In genomic region chr4:40472700-40473530, GRCm38 (mm10) we compare ENCODE assay signal across 8 mouse cellular contexts. TPM values are rescaled to one million over a fixed set of nuclear protein-coding genes. Genes with fewer than 3 reads are reported as not detected.
A peak's percentile ranks its signal among the peaks of the same experiment; 100 is the strongest.
DNase-seq lines count a peak whose midpoint lies in the region; ATAC-seq and TF ChIP-seq lines count a peak whose summit lies in the region.

No protein-coding gene starts in this region.

- peak overlapping the region; percentile 43 for H3K4me3 ChIP-seq in heart, postnatal 0 days (ENCODE audit: low read depth, low read length)
- H3K4me3 ChIP-seq in limb, embryonic 15.5 days = peak overlapping the region; percentile 44

- no peaks in the 10 kb centered on the region for H3K9me3 ChIP-seq in heart, postnatal 0 days (replicated peaks; ENCODE audit: control insufficient read depth, low read length)
- no peaks in the 10 kb centered on the region for H3K9me3 ChIP-seq in limb, embryonic 15.5 days

- H3K36me3 ChIP-seq in heart, postnatal 0 days (replicated peaks; ENCODE audit: control insufficient read depth, insufficient read depth, low read length) = no peaks in the 10 kb centered on the region
- H3K36me3 ChIP-seq in limb, embryonic 15.5 days = no peaks in the 10 kb centered on the region

- no peak overlapping the region for H3K9ac ChIP-seq in heart, postnatal 0 days (replicated peaks; ENCODE audit: low read depth, low read length)
- H3K9ac ChIP-seq in limb, embryonic 15.5 days = peak overlapping the region; percentile 31; the same call in 1 of the 2 replicates

- peaks cover 25% of the 10 kb centered on the region for H3K27me3 ChIP-seq in heart, postnatal 0 days (ENCODE audit: control insufficient read depth, insufficient read depth, low read length)
- peaks cover 39% of the 10 kb centered on the region for H3K27me3 ChIP-seq in limb, embryonic 15.5 days

- no peak overlapping the region for H3K27ac ChIP-seq in heart, postnatal 0 days (ENCODE audit: low read depth)
- H3K27ac ChIP-seq in limb, embryonic 15.5 days = no peak overlapping the region

- 4% methylated on average over 53 of the region's 55 CpGs for WGBS in heart, postnatal 0 days
- WGBS in limb, embryonic 15.5 days = 4% methylated on average over 52 of the region's 55 CpGs

- peak; percentile 51; the same call in 1 of the 2 replicates for ATAC-seq in heart, postnatal 0 days (ENCODE audit: insufficient read depth, low read depth)
- 0 out of 2 replicates have a peak, but pooled peaks have one; percentile 30 for ATAC-seq in limb, embryonic 15.5 days (ENCODE audit: insufficient number of reproducible peaks, low FRiP score, low TSS enrichment, low read depth)
- ATAC-seq in activated CD4-positive, CD25-positive, alpha-beta regulatory T cell, adult 4 months = no peak

- no peak for TF ChIP-seq EP300 in heart, postnatal 0 days (IDR thresholded peaks at IDR 0.05; ENCODE audit: low read depth)

- peak overlapping the region; percentile 69 for H3K4me2 ChIP-seq in heart, postnatal 0 days (ENCODE audit: low read depth, low read length)
- peak overlapping the region; percentile 88 for H3K4me2 ChIP-seq in limb, embryonic 15.5 days

- no peaks in the 10 kb centered on the region for H3K4me1 ChIP-seq in heart, postnatal 0 days (ENCODE audit: control insufficient read depth, insufficient read depth)
- H3K4me1 ChIP-seq in limb, embryonic 15.5 days = peaks cover 12% of the 10 kb centered on the region

- no peak for TF ChIP-seq CTCF in heart, postnatal 0 days (IDR thresholded peaks at IDR 0.05; ENCODE audit: low read depth)

- DNase-seq in kidney, postnatal 10 days = peak; percentile 61
- DNase-seq in kidney, adult 11 months = no peak
- peak; percentile 88 for DNase-seq in embryo, embryonic 11 days
- peak; percentile 6 for DNase-seq in heart, postnatal 0 days (ENCODE audit: low spot score)
- peak; percentile 72 for DNase-seq in neural tube, embryonic 10.5 days (ENCODE audit: extremely low spot score, low spot score)
- no peak for DNase-seq in thymus, postnatal 25 days

RNA-seq across cellular contexts. Expression of gene Tmem215, which starts 0.9 kb away (rescaled TPM):
- 1.8 and 2.5 TPM in 2 replicates for total RNA-seq in heart, postnatal 0 days (2014; rRNA removed; ENCODE audit: low replicate concordance)
- 0.36 and 0.41 TPM in 2 replicates for polyA plus RNA-seq in heart, postnatal 0 days (2015; fragmentation: Nextera tagmentation; extraction: Ambion mirVana)
- polyA plus RNA-seq in limb, embryonic 15.5 days (2015; fragmentation: Nextera tagmentation; extraction: Ambion mirVana) = 0.31 and 0.52 TPM in 2 replicates
- not detected for polyA plus RNA-seq in activated CD4-positive, CD25-positive, alpha-beta regulatory T cell, adult 4 months (2017; shearing (Covaris generic))

Comparison
In these comparisons a context has a peak if more than half of its experiments do, and no peak if none do; other contexts are left out.
1. DNase-seq: peak in kidney, postnatal 10 days (single experiment), embryo, embryonic 11 days (single experiment), heart, postnatal 0 days (single experiment) and neural tube, embryonic 10.5 days (single experiment); none in kidney, adult 11 months (single experiment) and thymus, postnatal 25 days (single experiment).